Mouse (Mus musculus) neural tube, embryonic 15.5 days (tissue): Measurements from ENCODE around the gene Serpinb3a. TPM values are rescaled to one million over a fixed set of nuclear protein-coding genes. Genes with fewer than 3 reads are reported as not detected.
"Not testable (repeated sequence)": the region's sequence is repeated elsewhere in the genome, so short reads cannot be mapped to it uniquely, and the experiment has no call there.

Experiments
- ATAC-seq: fragments of 200-750 bp; cut with Nextera tagmentation; 2 replicates; pipeline ENCODE4 v1.8.0; 2017; ENCODE audit warnings: mild to moderate bottlenecking, moderate TSS enrichment, moderate library complexity; ENCODE audit not compliant: low FRiP score
- H3K27ac ChIP-seq: fragments of 300-500 bp; sonication (generic); replicated peaks from 2 replicates; pipeline ENCODE4 v1.5.1; 2015; ENCODE audit warnings: mild to moderate bottlenecking, inconsistent platforms
- H3K27me3 ChIP-seq: fragments of 300-500 bp; sonication (generic); replicated peaks from 2 replicates; pipeline ENCODE4 v1.6.1; 2015; ENCODE audit warnings: inconsistent platforms
- H3K36me3 ChIP-seq: fragments of 300-500 bp; sonication (generic); 2 replicates; pipeline ENCODE4 v1.6.1; 2015; ENCODE audit warnings: inconsistent platforms
- H3K4me1 ChIP-seq: fragments of 300-500 bp; sonication (generic); 2 replicates; pipeline ENCODE4 v1.6.1; 2015; ENCODE audit warnings: inconsistent platforms
- H3K4me2 ChIP-seq: fragments of 300-500 bp; sonication (generic); 2 replicates; pipeline ENCODE4 v1.6.1; 2015; ENCODE audit warnings: inconsistent platforms, mild to moderate bottlenecking, moderate library complexity
- H3K4me3 ChIP-seq: fragments of 300-500 bp; sonication (generic); replicated peaks from 2 replicates; pipeline ENCODE4 v1.5.1; 2015; ENCODE audit warnings: mild to moderate bottlenecking, inconsistent platforms
- H3K9ac ChIP-seq: fragments of 300-500 bp; sonication (generic); replicated peaks from 2 replicates; pipeline ENCODE4 v1.6.1; 2015; ENCODE audit warnings: mild to moderate bottlenecking, inconsistent platforms
- H3K9me3 ChIP-seq: fragments of 300-500 bp; sonication (generic); replicated peaks from 2 replicates; pipeline ENCODE4 v1.6.1; 2016; ENCODE audit warnings: inconsistent platforms
- WGBS: fragments of 180-500 bp; shearing (Covaris S2); methylation state at CpG from one replicate; pipeline ENCODE4 v1.1.7; 2015; ENCODE audit warnings: mixed read lengths; 5-methylcytosine and 5-hydroxymethylcytosine counted together
- polyA plus RNA-seq: library from polyadenylated mRNA; unstranded; fragments of >200 nt; fragmentation: Nextera tagmentation; extraction: Ambion mirVana; gene quantifications from 2 replicates; pipeline ENCODE4 v1.2.1, GENCODE M21; 2015

The Serpinb3a gene
- polyA plus RNA-seq = 0.75 TPM in 1 of 2 replicates, not detected in the other

DNA sequence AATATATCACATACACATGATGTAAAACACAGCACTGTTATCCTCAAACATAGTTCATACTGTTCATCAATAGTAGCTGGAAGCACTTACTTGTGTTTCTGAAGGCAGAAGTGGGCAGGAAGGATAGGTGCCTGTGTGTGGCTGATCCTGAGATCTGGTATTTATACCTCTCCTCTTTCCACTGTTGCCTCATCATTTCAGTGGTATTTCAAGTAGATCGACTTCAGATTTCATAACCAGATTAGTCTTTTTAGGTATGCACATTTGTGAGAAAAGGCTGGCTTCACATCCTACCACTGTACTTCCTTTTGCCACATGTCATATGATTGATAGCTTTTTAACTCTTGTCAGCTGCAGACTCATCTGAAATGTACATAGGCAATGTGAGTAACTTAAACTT is at the start of gene Serpinb3a:
Gene Serpinb3a (minus strand): TSS at position 101 of the 400 bp plus-strand sequence.
- Histone ChIP-seq H3K36me3 (no peaks in the 10 kb centered on the region), H3K27ac (no peak within 1 kb of the TSS), H3K9ac (no peak within 1 kb of the TSS), H3K4me1 (no peaks in the 10 kb centered on the region), H3K4me2 (no peak within 1 kb of the TSS), H3K27me3 (no peaks in the 10 kb centered on the region), H3K9me3 (no peaks in the 10 kb centered on the region), H3K4me3 (no peak within 1 kb of the TSS)
- WGBS = 91% methylated on average over 1 of the region's 1 CpGs
- no peak for ATAC-seq

GRCm38 (mm10) chr1:107098417-107098816 is 46.3 kb upstream of the Serpinb3a start:
- Histone ChIP-seq H3K36me3 (no peaks in the 10 kb centered on the region), H3K9ac (no peak overlapping the region), H3K4me3 (no peak overlapping the region), H3K27me3 (no peaks in the 10 kb centered on the region), H3K4me2 (no peak overlapping the region), H3K4me1 (no peaks in the 10 kb centered on the region), H3K9me3 (no peaks in the 10 kb centered on the region), H3K27ac (no peak overlapping the region)
- 88% methylated on average over 2 of the region's 2 CpGs for whole genome bisulfite sequencing
- ATAC-seq = no peak; the same call in 1 of the 2 replicates

GRCm38 (mm10) chr1:107083406-107083805 is 31.3 kb upstream of the Serpinb3a start, which contains the start of gene Serpinb3d:
Serpinb3d (minus strand) TSS chr1:107083506.
- no peaks in the 10 kb centered on the region for H3K36me3 ChIP-seq
- no peak for ATAC-seq
- H3K9ac ChIP-seq = no peak within 1 kb of the TSS
- no peaks in the 10 kb centered on the region for H3K27me3 ChIP-seq
- no peak within 1 kb of the TSS for H3K27ac ChIP-seq
- H3K4me2 ChIP-seq = no peak within 1 kb of the TSS
- no peaks in the 10 kb centered on the region for H3K4me1 ChIP-seq
- no peak within 1 kb of the TSS for H3K4me3 ChIP-seq
- H3K9me3 ChIP-seq = no peaks in the 10 kb centered on the region

DNA sequence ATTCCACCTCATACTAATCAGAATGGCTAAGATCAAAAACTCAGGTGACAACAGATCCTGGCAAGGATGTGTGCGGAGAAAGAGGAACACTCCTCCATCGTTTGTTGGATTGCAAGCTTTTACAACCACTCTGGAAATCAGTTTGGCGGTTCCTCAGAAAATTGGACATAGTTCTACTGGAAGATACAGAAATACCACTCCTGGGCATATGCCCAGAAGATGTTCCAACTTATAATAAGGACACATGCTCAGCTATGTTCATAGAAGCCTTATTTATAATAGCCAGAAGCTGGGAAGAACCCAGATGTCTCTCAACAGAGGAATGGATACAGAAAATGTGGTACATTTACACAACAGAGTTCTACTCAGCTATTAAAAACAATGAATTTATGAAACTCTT is 17.9 kb downstream of the Serpinb3a start:
- not testable (repeated sequence) for H3K9ac ChIP-seq
- WGBS = 90% methylated on average over 3 of the region's 3 CpGs

DNA sequence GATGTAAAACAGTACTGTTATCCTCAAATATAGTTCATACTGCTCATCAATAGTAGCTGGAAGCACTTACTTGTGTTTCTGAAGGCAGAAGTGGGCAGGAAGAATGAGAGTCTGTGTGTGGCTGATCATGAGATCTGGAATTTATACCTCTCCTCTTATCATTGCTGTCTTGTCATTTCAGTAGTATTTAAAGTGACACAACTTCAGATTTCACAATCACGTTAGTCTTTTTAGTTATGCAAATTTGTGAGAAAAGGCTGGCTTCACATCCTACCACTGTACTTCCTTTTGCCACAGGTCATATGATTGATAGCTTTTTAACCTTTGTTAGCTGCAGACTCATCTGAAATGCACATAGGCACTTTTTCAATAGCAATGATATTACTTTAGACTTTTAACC is 26.2 kb downstream of the Serpinb3a start:
- Histone ChIP-seq H3K9me3 (no peaks in the 10 kb centered on the region), H3K27ac (no peak overlapping the region), H3K9ac (no peak overlapping the region), H3K36me3 (no peaks in the 10 kb centered on the region), H3K27me3 (no peaks in the 10 kb centered on the region), H3K4me2 (no peak overlapping the region), H3K4me1 (no peaks in the 10 kb centered on the region), H3K4me3 (no peak overlapping the region)
- WGBS = 78% methylated on average over 1 of the region's 1 CpGs
- no peak for ATAC-seq

More for the DNA sequence above, 17.9 kb downstream of the Serpinb3a start:
- not testable (repeated sequence) for H3K36me3 ChIP-seq, H3K4me1 ChIP-seq, ATAC-seq, H3K27ac ChIP-seq, H3K4me3 ChIP-seq, H3K27me3 ChIP-seq, H3K4me2 ChIP-seq, H3K9me3 ChIP-seq

- Histone ChIP-seq H3K4me3 (no peak overlapping the region), H3K9ac (no peak overlapping the region), H3K9me3 (no peaks in the 10 kb centered on the region), H3K27ac (no peak overlapping the region), H3K36me3 (no peaks in the 10 kb centered on the region), H3K4me2 (no peak overlapping the region), H3K4me1 (no peaks in the 10 kb centered on the region), H3K27me3 (no peaks in the 10 kb centered on the region)
- WGBS = 87% methylated on average over 7 of the region's 7 CpGs
- ATAC-seq = no peak
Observed at GRCm38 (mm10) chr1:107015210-107015609, 36.9 kb downstream of the Serpinb3a start.

DNA sequence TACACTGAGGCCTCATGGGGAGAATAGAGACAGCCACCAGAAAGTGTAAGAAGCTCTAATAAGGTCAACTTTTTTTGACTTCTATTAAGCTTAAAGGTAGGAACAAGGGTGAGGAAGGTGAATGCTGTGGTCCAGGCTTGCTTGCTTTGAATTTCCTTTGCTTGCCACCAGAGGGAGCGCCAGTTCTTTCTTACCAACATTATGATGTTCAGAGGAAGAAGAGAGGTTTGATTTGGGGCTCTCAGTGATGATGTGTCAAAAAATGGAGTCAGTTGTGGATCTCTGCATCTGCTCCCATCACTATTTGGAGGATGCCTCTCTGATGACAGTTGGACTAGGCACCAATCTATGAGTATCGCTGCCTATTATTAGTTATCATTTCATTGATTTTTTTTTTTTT is 37.6 kb downstream of the Serpinb3a start:
- no peak overlapping the region for H3K4me2 ChIP-seq
- H3K27ac ChIP-seq = no peak overlapping the region
- H3K27me3 ChIP-seq = no peaks in the 10 kb centered on the region
- H3K4me1 ChIP-seq = no peaks in the 10 kb centered on the region
- no peaks in the 10 kb centered on the region for H3K9me3 ChIP-seq
- no peak for ATAC-seq
- no peak overlapping the region for H3K9ac ChIP-seq
- 47% methylated on average over 2 of the region's 2 CpGs for WGBS
- H3K36me3 ChIP-seq = no peaks in the 10 kb centered on the region
- no peak overlapping the region for H3K4me3 ChIP-seq

DNA sequence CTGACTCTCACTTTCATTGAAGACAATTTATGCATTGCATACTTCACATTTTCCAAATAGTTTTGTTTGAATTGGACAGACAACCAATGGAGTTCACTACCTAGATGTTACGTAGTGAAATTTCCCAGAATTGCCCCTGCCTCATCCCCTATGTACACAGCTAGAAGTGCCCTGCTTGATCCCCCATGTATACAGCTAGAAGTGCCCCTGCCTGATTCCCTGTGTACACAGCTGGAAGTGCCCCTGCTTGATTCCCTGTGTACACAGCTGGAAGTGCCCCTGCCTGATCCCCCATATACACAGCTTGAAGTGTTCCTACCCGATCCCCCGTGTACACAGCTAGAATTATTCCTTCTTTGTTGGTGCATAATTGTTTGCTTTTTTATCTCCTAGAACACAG is 45.8 kb downstream of the Serpinb3a start:
- no peak overlapping the region for H3K27ac ChIP-seq
- WGBS = 83% methylated on average over 3 of the region's 3 CpGs
- H3K9me3 ChIP-seq = no peaks in the 10 kb centered on the region
- H3K4me2 ChIP-seq = no peak overlapping the region
- no peaks in the 10 kb centered on the region for H3K27me3 ChIP-seq
- no peak overlapping the region for H3K4me3 ChIP-seq
- H3K9ac ChIP-seq = no peak overlapping the region
- ATAC-seq = no peak
- H3K36me3 ChIP-seq = no peaks in the 10 kb centered on the region
- H3K4me1 ChIP-seq = no peaks in the 10 kb centered on the region

DNA sequence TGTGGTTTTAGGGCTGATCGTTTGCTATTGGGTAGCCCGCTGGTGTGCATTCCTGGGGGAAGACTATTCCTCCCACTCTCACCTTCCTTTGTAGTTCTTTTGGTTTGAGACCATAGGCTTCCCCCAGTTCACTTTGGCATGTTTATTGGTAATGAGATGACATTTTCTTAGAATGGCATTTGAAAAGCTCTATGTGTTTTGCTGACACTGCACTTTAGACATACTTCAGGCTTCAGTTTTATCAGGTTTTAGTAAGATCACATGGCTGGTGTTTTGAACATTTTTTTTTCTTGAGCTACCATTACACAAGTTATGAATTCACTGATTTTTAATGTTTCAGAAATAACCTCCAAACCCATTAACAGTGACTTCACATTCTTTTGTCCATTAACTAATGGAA is 50.3 kb downstream of the Serpinb3a start:
- Histone ChIP-seq H3K4me1 (no peaks in the 10 kb centered on the region), H3K27ac (no peak overlapping the region), H3K9me3 (no peaks in the 10 kb centered on the region), H3K4me2 (no peak overlapping the region), H3K9ac (no peak overlapping the region), H3K4me3 (no peak overlapping the region), H3K27me3 (no peaks in the 10 kb centered on the region), H3K36me3 (no peaks in the 10 kb centered on the region)
- 80% methylated on average over 2 of the region's 2 CpGs for WGBS
- ATAC-seq = no peak

GRCm38 (mm10) chr1:107000424-107000823 is 51.7 kb downstream of the Serpinb3a start:
- WGBS = 85% methylated on average over 13 of the region's 13 CpGs

More at GRCm38 (mm10) chr1:107000424-107000823, 51.7 kb downstream of the Serpinb3a start:
- H3K4me2 ChIP-seq = no peak overlapping the region
- H3K9me3 ChIP-seq = no peaks in the 10 kb centered on the region
- no peak overlapping the region for H3K9ac ChIP-seq
- no peak overlapping the region for H3K4me3 ChIP-seq
- no peak overlapping the region for H3K27ac ChIP-seq
- no peaks in the 10 kb centered on the region for H3K4me1 ChIP-seq
- no peaks in the 10 kb centered on the region for H3K36me3 ChIP-seq
- H3K27me3 ChIP-seq = no peaks in the 10 kb centered on the region
- ATAC-seq = no peak

Other genes starting within 250 kb of the Serpinb3a start
- gene Serpinb5, start 191.1 kb downstream of the Serpinb3a start, polyA plus RNA-seq = 0.29 and 0.41 TPM in 2 replicates
- 0.12 and 0.47 TPM in 2 replicates for gene Serpinb12, start 117.9 kb downstream of the Serpinb3a start, polyA plus RNA-seq
- not detected in 2 replicates for gene Serpinb13, start 71.3 kb downstream of the Serpinb3a start, polyA plus RNA-seq
- gene Serpinb3d, start 31.2 kb upstream of the Serpinb3a start, polyA plus RNA-seq = not detected in 2 replicates
- gene Serpinb3b, start 226.1 kb upstream of the Serpinb3a start, polyA plus RNA-seq = not detected in 2 replicates
- gene Serpinb3c, start 226.1 kb upstream of the Serpinb3a start, polyA plus RNA-seq = 0.10 TPM in 1 of 2 replicates, not detected in the other